Comparison of ENCODE assay signal across 22 mouse cellular contexts in the genomic region with DNA sequence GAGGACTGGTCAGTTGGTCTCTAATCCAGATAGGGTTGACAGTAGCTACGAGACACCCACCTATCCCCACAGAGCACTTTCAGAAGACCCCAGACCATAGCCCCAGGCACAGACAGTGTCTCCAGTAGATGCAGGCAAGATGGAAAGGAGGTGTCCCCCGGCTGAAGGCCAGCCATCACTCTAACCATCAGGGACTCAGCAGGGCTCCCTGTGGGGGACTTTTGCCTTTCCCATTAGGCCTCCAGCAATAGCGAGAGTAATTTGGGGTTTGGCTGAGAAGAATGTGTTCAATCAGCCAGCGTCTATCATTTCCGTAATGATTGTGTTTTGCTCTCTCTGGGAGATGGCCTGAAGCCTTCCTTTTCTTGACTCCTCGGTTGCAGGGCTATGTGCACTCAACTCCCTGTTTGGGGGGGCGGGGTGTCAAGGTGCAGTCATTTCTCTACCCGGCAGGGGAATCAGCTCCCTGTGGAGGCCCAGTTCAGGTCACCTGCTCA.
DNase-seq lines count a peak whose midpoint lies in the region; ATAC-seq lines count a peak whose summit lies in the region.
"Had no signal": no experiment of that assay in that cellular context is flagged by ENCODE, and none has a peak within 500 bp of the region (broad histone marks: within the 10 kb centered on the region; RNA-seq: fewer than 3 reads in every experiment).

No protein-coding gene starts in this region.

- H3K4me2 ChIP-seq in forebrain, embryonic 16.5 days (ENCODE audit: low read length): no peak overlapping the region
- no peak overlapping the region for H3K4me2 ChIP-seq in kidney, embryonic 15.5 days
- H3K4me2 ChIP-seq: embryonic facial prominence, embryonic 13.5 days; hindbrain, embryonic 13.5 days; intestine, embryonic 15.5 days had no signal

- H3K4me3 ChIP-seq in forebrain, embryonic 10.5 days: no peak overlapping the region
- H3K4me3 ChIP-seq in forebrain, embryonic 16.5 days (replicated peaks; ENCODE audit: low read length): no peak overlapping the region
- H3K4me3 ChIP-seq in kidney, embryonic 15.5 days (replicated peaks): no peak overlapping the region
- H3K4me3 ChIP-seq: embryonic facial prominence, embryonic 13.5 days; gastrocnemius, adult 2 months; heart, embryonic 10.5 days; hindbrain, embryonic 13.5 days; intestine, embryonic 15.5 days had no signal

- H3K9ac ChIP-seq in forebrain, embryonic 16.5 days (replicated peaks; ENCODE audit: low read depth, low read length): no peak overlapping the region
- no peak overlapping the region for H3K9ac ChIP-seq in kidney, embryonic 15.5 days
- H3K9ac ChIP-seq: embryonic facial prominence, embryonic 13.5 days; hindbrain, embryonic 13.5 days; intestine, embryonic 15.5 days had no signal

- 15% methylated on average over 8 of the region's 8 CpGs for WGBS in forebrain, embryonic 10.5 days
- 15% methylated on average over 8 of the region's 8 CpGs for WGBS in forebrain, embryonic 16.5 days
- 63% methylated on average over 8 of the region's 8 CpGs for WGBS in kidney, embryonic 15.5 days

- H3K4me1 ChIP-seq in forebrain, embryonic 10.5 days: peaks cover 74% of the 10 kb centered on the region
- peaks cover 8% of the 10 kb centered on the region for H3K4me1 ChIP-seq in forebrain, embryonic 16.5 days (replicated peaks; ENCODE audit: control insufficient read depth, insufficient read depth, low read length)
- peaks cover 6% of the 10 kb centered on the region; the same call in 1 of the 2 replicates for H3K4me1 ChIP-seq in kidney, embryonic 15.5 days
- H3K4me1 ChIP-seq: intestine, embryonic 15.5 days had no signal

- H3K27ac ChIP-seq in forebrain, embryonic 10.5 days: no peak overlapping the region
- H3K27ac ChIP-seq in forebrain, embryonic 16.5 days (ENCODE audit: low read length): no peak overlapping the region
- H3K27ac ChIP-seq in kidney, embryonic 15.5 days: peak overlapping the region; percentile 81; the same call in 1 of the 2 replicates
- H3K27ac ChIP-seq: gastrocnemius, adult 2 months; heart, embryonic 10.5 days; intestine, embryonic 15.5 days had no signal

- DNase-seq in forebrain, embryonic 10.5 days (ENCODE audit: extremely low spot score, low spot score): peak; percentile 21
- DNase-seq in kidney, adult 9 months: no peak
- DNase-seq in ZHBTc4 (ENCODE audit: low read depth, low spot score): peak; percentile 21
- DNase-seq in retina, postnatal 1 day: peak; percentile 57
- no peak for DNase-seq in gastrocnemius, postnatal 25 days
- DNase-seq: adrenal gland, adult 8-10 months; B cell, adult 2 months; cerebellum, adult 18-20 months; cerebellum, adult 9-11 months; cerebellum, postnatal 36 days; gastrocnemius, adult 2 months; heart, adult 18-20 months; heart, postnatal 10 days; heart, postnatal 4 days had no signal

- H3K27me3 ChIP-seq in forebrain, embryonic 10.5 days (ENCODE audit: poor library complexity, severe bottlenecking): peaks cover 87% of the 10 kb centered on the region
- 0 out of 2 replicates have a peak, but pooled peaks cover 2% of the 10 kb centered on the region for H3K27me3 ChIP-seq in forebrain, embryonic 16.5 days (replicated peaks; ENCODE audit: control insufficient read depth, insufficient read depth, low read length)
- H3K27me3 ChIP-seq in kidney, embryonic 15.5 days: no peaks in the 10 kb centered on the region
- H3K27me3 ChIP-seq: embryonic facial prominence, embryonic 13.5 days; hindbrain, embryonic 13.5 days; intestine, embryonic 15.5 days had no signal

- H3K9me3 ChIP-seq in forebrain, embryonic 10.5 days: no peaks in the 10 kb centered on the region
- H3K9me3 ChIP-seq in forebrain, embryonic 16.5 days (ENCODE audit: control insufficient read depth, low read length): no peaks in the 10 kb centered on the region
- H3K9me3 ChIP-seq in kidney, embryonic 15.5 days (replicated peaks): no peaks in the 10 kb centered on the region
- H3K9me3 ChIP-seq: embryonic facial prominence, embryonic 13.5 days; G1E; heart, embryonic 10.5 days; hindbrain, embryonic 13.5 days; intestine, embryonic 15.5 days had no signal

- no peaks in the 10 kb centered on the region for H3K36me3 ChIP-seq in forebrain, embryonic 10.5 days (replicated peaks)
- no peaks in the 10 kb centered on the region for H3K36me3 ChIP-seq in forebrain, embryonic 16.5 days (ENCODE audit: control insufficient read depth, insufficient read depth)
- no peaks in the 10 kb centered on the region for H3K36me3 ChIP-seq in kidney, embryonic 15.5 days
- H3K36me3 ChIP-seq: embryonic facial prominence, embryonic 13.5 days; G1E; heart, embryonic 10.5 days; hindbrain, embryonic 13.5 days; intestine, embryonic 15.5 days had no signal

- no peak for ATAC-seq in forebrain, embryonic 16.5 days
- no peak for ATAC-seq in kidney, embryonic 15.5 days (replicated peaks; ENCODE audit: low FRiP score)
- ATAC-seq: CD4-positive, CD25-positive, alpha-beta regulatory T cell, adult 4 months; intestine, embryonic 15.5 days had no signal

Comparison
In these comparisons a context has a peak if more than half of its experiments do, and no peak if none do; other contexts are left out.
1. DNase-seq: peak in forebrain, embryonic 10.5 days (single experiment), ZHBTc4 (single experiment) and retina, postnatal 1 day (single experiment); none in kidney, adult 9 months (single experiment) and gastrocnemius, postnatal 25 days (single experiment).